Mouse (Mus musculus): ENCODE data around the gene Tmem235.
"Not testable (repeated sequence)": the region's sequence is repeated elsewhere in the genome, so short reads cannot be mapped to it uniquely, and the experiment has no call there.

The Tmem235 gene

DNA sequence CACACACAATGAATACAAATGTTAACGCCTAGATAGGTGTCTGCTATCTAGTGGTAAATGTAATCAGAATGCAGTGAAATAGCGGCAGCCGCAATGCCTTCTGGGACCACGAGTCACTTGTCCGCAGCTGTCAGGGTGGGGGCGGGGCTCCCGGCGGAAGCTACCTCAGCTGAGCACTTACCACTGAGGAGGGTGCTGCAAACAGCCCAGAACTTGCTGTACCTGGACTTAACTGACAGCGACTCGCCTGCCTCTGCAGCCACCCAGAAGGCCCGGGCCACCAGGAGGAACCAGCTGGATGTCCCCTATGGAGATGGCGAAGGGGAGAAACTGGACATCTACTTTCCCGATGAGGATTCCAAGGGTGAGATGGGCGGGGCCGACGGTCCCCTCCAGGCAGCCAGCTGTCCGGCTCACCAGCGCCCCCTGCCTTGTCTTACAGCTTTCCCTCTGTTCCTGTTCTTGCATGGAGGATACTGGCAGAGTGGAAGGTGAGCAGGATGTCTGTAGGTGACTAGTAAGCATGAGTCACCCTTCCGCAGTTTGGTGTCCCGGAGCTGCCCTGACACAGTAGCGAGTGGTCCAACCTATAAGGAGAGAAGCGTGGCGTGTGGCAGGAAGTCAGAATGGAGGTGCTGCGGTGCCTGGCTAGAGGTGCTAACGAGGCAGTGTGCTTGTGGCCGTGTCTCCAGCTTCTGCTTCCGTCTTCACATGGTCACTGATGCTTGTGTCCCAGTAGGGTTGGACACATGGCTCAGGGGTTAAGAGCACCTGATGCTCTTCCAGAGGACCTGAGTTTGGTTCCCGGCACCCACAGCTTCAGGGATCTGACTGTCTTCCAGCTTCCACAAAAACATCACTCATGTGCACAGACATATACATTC, 28.2 kb upstream of the Tmem235 start:
- DNase-seq (ENCODE audit: low spot score in 2 of 2): peak in 1 of 2 experiments; percentile 54

DNA sequence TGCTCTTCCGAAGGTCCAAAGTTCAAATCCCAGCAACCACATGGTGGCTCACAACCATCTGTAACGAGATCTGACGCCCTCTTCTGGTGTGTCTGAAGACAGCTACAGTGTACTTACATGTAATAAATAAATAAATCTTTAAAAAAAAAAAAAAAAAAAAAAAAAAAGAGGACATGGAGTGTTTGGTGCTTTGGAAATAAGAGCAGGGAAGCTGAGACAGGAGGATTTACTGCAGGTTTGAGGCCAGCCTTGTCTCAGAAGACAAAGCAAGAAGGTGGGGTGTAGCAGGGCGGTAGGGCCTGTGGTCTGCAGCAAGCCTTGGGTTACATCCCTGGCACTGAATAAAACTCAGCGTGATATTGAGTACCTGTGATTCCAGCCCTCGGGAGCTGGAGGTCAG, 27.0 kb upstream of the Tmem235 start:
- not testable (repeated sequence) for DNase-seq (ENCODE audit: low spot score in 2 of 2)

DNA sequence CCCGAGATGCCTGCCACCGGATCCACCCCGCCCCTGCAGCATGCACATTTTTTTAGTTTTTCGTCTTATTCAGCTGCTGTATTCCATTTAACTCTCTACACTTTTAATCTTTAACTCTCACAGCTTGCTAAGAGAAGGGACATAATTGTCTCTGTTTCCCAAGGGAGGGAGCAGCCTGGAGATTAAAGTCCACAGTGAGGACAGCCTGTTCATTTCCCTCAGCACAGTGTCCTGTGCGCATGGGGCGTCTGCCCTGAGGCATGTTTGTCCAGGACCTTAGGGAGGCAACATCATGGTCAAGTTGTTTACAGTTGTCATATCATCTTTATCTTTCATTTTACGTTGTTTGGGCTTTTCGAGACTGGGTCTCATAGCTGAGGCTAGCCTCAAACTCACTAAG, 26.5 kb upstream of the Tmem235 start:
- no peak for DNase-seq (ENCODE audit: low spot score in 2 of 2)

DNA sequence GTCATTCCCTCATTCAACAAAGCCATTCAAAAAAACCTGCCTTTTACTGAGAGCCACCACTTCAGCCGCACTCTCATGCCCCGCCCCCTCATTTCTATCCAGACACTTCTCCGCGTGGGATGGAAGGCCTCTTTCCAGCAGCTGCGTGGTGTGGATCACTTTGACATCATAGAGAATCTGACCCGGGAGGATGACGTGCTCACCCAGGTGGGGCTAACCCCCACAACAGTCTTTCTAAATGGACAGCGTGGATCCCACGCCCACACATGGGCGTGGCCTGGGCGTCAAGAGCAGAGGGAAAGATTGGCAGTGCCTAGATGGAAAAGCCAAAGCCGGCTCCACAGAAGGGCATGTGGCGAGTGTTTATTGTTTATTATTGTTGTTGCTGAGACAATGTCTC, 24.2 kb upstream of the Tmem235 start:
- peak in 1 of 2 experiments; percentile 37 for DNase-seq (ENCODE audit: low spot score in 2 of 2)

DNA sequence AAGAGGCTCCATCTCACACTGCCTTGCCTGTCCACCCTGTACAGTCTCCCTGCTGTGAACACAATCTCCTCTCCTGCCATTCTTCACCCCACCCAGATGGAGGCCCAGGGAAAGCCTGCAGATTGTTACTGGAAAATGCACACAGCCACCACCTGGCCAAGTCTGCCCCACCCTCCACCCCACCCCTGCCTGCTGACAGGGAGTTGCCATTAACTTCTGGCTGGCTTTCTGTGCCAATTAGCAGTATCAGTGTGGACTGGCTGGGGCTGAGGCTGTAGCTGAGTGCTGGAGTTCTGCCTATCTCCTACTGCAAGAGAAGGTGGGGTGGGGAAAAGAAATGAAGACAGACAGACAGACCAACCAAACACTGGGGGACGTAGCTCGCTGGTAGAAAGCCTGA, 22.0 kb upstream of the Tmem235 start:
- no peak for DNase-seq (ENCODE audit: low spot score in 2 of 2)

DNA sequence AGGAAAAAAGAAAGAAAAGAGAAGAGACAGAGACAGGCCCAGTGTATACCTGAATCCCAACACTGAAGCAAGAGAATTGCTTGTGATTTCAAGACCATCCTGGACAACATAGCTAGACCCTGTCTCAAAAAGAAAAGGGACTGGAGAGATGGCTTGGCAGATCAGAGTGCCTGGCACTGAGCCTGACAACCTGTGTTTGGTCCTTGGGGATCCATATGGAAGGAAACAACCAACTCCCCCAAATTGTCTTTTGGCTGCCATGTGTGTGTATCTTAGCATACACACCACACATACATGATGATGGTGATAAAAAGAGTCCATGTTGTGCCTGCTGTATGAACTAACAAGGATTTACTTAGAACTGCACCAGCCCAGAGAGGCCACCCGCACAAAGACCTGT, 21.5 kb upstream of the Tmem235 start:
- DNase-seq (ENCODE audit: low spot score in 2 of 2): no peak

DNA sequence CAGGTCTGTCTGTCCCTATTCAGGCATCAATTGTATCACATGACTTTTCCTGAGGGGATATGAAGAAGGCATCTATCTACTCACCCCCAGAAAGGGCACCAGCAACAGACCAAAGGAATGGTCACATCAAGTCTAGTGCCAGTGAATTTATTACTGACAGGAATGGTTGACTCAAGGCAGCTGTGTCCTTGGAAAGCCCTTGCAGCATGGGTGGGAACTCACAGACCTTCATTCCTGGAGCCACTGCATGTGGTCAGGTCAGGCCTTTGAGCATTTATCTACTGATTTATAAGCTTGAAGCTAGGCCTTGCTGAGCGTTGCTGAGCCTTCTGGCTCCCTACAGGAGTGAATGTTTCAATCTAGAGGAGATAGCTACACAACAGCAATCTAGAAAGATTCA, 19.6 kb upstream of the Tmem235 start:
- DNase-seq (ENCODE audit: low spot score in 2 of 2): no peak

DNA sequence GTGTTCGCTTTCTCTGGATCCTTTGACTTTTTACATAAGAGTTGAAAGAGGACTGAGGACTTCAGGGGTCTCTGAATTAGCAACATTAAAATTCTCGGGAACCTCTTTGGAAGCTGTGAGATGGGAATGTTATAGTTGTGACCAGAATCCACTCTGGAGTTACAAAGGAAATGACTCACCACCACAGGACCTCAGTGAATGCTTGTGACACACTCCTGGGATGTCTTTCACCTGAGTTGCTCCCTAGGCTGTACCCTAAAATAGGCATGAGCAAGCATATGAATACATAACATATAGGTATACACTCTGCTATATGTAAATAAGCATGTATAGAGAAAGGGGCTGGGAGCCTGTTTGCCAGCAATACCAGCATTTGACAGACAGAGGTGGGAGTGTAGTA, 17.1 kb upstream of the Tmem235 start:
- no peak for DNase-seq (ENCODE audit: low spot score in 2 of 2)

DNA sequence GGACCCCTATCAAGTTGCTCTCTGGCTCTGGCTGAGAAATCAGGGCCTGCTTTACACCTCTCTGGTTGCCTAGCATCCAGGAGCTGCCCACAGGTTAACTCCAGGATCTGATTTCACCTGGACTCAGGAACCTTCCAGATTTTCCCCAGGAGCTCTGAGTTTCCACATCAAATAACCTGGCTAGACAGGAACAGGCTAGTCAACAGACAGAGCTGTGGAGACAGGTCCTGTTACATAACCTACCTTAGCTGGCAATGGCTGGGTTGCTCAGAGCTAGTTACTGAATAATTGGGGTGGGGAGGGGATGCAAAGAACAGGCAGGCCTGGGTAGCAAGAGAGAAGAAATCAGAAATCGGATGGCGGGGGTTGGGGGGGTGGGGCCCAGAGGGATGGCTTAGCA, 15.6 kb upstream of the Tmem235 start:
- no peak for DNase-seq (ENCODE audit: low spot score in 2 of 2)

DNA sequence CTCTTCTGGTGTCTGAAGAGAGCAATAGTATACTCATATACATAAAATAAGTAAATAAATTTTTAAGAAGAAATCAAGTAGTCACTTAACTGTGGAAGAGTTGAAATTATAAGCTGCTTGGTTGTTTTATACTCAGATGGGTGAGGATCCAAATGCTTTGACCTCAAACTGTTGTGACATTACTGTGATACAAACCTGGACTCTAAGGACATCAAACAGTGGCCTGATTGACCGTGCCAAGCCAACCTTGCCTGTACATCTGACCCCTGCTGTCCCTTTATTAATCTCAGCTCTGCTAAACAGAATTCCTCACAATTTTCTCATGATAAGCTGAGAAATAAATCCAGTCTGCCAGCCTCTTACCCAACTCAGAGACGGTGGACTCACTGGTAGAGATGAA, 14.9 kb upstream of the Tmem235 start:
- DNase-seq (ENCODE audit: low spot score in 2 of 2): no peak

DNA sequence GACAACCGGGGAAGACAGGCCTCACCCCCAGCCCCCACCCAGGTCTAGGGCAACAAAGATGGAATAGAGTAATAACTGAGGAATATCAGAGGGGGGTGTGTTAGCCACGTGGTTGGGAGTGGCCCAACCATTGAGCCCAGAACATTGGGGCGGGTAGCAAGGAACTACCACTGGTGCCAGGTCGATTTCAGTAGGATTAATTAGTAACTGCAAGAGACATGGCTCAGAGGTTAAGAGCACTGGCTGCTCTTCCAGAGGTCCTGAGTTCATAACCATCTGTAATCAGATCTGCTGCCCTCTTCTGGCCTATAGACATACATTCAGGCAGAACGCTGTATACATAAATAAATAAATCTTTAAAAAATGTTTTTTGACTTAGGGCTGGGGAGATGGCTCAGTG, 13.9 kb upstream of the Tmem235 start:
- no peak for DNase-seq (ENCODE audit: low spot score in 2 of 2)

DNA sequence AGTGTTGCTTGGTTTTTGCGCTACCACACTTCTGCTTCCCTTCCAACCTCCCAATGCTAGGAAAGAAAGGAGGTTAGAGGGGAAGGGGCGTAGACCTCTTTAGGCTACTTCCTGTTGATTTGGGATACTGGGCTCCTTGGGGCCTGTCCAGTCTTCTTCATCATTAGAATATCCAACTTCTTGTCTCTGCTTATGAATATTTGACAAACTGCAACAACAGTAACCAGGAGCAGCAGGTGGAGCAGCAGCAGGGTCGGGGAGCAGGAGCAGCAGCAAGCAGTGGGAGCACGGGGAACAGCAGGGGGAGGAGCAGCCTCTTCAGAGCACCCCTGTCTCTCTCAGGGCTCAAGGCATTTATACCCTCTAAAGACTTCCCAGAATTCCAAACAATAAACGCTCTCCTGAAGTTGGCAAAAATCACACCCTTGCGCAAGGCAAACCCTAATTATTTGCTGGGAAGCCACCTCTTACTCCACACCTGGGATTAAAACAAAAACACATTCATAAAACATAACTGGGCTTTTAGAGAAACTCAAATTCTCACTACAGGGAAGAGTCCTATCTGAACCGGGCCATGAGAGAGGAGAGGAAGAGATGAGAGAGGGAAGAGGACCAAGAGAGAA, 12.8 kb upstream of the Tmem235 start:
- DNase-seq (ENCODE audit: low spot score in 2 of 2): no peak

DNA sequence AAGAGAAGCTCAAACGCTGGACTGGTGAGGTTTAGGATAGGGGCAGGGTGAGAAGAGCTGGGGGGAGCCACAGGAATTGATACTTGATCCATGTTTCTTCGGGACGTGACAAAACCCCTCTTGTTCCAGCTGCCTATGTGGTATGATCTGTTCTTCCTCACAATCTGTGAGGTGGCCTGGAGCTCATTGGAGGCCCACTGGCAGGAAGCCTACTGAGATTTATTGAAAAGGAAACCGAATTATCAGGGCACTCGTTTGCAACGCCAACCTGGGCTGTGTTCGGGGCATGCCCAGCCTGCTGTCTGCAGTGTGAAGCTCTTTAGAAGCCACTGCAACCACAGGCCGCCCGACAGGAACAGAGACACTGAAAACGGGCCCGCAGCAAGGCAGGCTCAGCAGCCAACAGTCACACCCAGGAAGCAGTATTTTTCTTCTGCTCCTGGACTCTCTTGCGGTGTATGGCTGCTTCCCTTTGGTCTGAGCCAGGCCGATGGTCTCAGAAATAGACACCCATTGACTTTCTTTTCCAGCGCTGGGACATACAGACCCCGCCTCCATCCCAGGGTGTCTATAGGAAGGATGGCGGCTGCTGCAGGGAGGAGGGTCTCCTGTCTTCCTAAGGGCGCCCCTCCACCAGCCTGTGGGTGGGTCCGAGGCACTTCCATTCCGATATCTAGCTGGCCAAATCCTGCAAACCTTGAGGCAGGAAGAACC, 12.1 kb upstream of the Tmem235 start:
- DNase-seq (ENCODE audit: low spot score in 2 of 2): no peak

DNA sequence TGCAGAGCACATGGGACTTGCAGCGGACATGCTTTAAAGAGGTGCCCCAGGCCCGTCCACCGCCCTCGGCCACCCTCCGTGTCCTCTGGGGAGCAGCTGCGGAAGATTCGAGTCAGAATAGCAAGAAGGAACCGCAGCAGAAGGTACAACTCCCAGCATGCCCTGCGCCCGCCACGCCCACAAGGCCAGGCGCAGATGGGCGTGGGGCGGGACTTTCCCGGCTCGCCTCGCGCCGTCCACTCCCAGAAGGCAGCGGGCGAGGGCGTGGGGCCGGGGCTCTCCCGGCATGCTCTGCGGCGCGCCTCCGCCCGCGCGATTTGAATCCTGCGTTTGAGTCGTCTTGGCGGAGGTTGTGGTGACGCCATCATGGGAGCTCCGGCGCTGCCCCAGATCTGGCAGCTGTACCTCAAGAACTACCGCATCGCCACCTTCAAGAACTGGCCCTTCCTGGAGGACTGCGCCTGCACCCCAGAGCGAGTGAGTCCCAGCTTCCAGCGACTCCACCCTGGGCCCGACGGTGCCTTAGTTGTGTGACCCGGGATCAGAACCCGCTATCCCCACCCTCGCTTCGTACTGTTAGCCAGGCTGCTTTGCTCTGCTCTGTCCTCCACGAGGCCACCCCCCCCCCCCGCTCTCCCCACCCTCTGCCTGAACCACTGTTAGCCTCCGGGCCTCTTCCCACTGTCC, 11.4 kb upstream of the Tmem235 start, which contains the start of gene Birc5:
Gene Birc5, plus strand, starts transcription at position 267 of the 687 bp plus-strand sequence.
- DNase-seq (ENCODE audit: low spot score in 2 of 2): peak; percentile 90 to 93

DNA sequence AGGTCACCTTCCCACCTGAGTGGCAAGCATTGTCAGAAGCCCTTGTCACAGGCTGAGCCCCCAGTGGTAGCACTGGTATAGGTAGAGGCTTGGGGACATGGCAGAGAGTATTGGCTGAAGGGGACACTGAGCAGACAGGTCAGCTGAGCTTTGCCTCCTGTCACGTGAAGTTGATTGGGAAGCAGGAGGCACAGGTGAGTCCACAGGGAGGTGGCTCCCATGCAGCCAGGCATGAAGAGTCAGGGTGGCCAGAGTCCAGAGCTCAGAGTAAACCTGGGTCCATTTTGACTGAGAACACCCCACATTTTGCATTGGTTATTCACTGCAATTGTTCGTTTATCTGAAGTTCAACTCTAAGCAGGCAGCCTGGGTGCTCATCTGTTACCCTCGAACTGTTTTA, 7.7 kb upstream of the Tmem235 start:
- DNase-seq (ENCODE audit: low spot score in 2 of 2): no peak

DNA sequence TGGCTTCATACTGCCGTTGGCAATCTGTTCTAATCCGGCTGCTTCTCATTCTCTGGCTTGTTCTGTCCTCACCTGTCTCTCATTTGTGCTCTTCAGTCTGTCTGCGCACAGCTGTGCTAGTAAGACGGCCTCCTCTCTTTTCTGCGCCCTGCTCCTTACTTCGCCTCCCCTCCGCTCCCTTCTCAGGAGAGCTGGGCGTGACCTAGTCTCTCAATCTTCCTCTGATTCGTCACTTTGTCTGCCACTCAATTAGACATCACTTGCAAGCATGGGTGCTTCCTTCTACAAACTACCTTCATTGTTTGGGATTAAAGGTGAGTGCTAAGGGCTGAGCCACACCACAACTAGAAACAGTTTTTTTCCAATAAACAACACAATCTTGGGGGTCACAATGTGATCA, 6.3 kb upstream of the Tmem235 start:
- no peak for DNase-seq (ENCODE audit: low spot score in 2 of 2)

DNA sequence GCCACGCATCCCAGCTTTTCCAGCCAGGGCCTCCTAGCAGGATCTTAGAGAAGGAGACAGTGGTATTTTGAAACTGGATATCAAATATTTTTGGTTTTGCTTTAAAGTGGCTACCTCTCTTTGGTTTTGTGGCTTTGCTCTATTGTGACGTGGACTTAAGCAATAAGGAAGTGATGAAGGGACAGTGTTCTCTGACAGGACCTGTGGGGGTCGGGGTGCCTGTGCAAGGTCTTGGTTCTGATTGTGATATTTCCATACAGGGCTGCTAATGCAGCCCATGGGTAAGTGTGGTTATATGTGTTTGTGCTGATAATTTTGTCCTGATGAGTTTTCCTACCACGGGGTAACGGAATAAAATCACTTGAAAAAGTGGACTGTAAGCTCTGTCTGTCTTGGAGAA, 5.2 kb upstream of the Tmem235 start:
- no peak for DNase-seq (ENCODE audit: low spot score in 2 of 2)

DNA sequence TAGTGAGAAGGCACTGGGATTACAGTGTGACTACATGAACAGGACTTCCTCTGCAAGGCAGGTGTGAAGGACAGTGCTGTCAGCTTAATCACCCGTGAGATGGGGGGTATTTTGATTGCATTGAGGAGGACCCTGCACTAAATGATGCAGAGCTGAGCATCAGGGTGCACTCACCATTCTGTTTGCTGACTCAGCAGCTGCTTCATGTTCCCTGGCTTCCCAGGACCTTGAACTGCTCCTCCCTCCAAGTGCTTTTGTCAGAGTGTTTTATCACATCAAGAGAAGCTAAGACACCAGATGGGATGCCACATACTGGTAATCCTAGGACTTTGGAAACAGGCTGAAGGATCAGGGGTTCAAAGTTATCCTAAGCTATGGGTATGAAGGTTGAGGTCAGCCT, 4.6 kb upstream of the Tmem235 start:
- DNase-seq (ENCODE audit: low spot score in 2 of 2): no peak

DNA sequence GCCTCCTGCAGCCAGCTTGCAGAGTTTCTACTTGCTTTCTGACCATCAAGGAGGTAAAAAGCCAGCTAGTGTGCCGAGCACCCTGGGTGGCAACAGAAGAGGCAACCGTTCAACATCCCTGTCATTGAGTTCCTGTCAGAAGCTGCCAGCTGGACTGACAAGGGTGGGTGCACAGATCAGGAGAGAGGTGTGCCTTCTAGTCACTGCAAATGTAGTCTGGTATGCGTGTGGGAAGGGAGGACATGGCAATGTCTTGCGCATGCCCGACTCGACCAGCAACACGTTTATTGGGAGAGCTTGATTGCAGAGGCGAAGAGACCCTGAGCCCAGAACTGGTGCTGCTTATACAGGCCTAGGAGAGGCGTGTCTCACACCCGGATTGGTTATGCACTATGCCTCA, 3.1 kb upstream of the Tmem235 start:
- DNase-seq (ENCODE audit: low spot score in 2 of 2): no peak

DNA sequence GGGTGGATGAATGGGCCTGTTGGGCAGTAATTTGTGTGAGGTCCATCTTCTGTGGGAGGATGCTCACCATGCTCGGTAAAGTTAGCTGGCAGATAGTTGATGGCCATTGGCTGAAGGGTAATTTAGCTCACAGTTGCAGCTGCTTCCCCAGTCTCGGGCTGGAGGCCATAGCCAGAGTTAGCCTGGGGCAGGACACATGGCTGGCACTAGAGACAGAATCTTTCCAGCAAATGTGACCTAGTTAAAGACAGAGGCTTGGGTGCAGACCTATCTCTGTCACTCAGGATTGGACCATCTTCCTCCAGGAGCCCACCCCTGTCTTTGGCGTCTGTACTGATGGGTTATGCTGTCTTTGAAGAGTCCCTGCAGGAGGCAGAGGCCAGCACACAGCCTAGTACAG, 2.2 kb upstream of the Tmem235 start:
- DNase-seq (ENCODE audit: low spot score in 2 of 2): no peak

DNA sequence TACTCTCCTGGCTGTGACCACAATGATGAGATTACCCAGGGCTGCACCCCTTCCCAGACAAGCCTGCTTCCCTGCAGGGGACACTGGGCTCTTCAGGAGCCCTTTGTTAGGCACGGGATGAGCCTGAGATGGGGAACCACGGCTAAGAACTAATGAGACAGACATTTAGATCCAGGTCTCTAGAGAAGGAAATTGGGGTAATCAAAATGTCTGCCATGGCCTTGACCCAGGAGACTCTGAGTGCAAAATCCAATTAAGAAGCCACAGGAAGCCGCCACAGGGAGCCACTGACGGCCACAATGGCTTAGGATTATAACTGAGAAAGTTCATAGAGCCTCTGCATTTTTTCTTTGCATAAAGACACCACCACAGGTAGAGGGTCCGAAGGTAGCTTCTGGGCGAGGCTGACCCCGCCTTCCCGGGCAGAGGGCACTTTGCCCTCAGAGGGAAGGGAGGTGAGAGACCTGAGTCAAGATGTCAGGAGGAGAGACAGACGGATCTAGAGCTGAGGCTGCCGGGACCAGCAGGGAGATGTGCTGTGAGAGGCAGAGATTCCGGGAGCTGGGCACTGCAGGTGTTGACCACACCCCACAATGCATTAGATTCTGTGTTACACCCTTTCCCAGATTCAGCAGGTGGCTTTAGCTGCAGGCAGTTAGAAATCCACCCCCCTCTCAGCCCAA, 2.8 kb downstream of the Tmem235 start:
- no peak for DNase-seq (ENCODE audit: low spot score in 2 of 2)

DNA sequence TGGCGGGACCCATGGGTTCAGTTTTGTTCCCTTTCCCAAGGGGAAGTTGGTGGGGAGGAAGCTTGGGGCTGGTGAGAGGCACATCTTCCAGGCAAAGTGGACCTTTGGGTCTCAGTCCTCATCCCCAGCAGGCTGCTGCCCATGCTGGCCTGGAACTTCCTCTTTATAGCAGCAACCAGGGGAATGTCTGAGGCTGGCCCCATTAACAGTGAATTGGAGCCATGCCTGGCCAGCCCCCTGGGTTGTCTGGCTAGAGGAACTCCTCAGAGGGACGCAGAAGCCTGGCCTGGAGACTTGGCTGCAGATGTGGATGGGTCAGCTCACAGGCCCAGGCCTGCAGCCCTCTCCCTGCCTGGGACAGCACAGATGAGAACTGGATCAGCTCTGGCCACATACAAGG, 4.3 kb downstream of the Tmem235 start:
- no peak for DNase-seq (ENCODE audit: low spot score in 2 of 2)
